Mouse (Mus musculus) mature B cell (primary cell): ENCODE measurements around the gene Mymk.

Source experiments
- in situ Hi-C: fragments of 300-500 bp; cut with MboI; formaldehyde crosslinking; loops from 2 replicates; pipeline ENCODE4 v1.14.3; 2019

Mymk gene

DNA sequence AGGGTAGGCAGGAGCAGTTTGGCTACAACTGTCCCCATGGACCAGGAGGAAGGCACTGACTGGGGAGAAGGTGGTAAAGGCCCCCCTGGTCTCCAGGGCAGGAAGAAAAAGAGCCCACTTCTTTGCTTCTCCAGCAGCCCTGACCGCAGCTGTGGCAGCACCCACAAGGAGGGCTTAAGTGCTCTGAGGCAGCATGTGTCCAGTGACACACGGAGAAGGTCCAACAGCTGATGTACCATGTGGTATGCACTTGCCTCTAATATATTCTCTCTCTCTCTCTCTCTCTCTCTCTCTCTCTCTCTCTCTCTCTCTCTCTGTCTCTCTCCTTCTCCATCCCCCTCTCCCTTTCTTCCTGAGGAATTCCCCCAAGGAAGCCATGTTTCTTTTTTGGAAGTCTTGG, at the start of gene Mymk:
Mymk (minus strand) TSS at position 202 of the 400 bp plus-strand sequence.
- in situ Hi-C loops = loop anchor here (10.0 kb wide), 1 partner anchor 163 kb away; no protein-coding TSS in a partner anchor

DNA sequence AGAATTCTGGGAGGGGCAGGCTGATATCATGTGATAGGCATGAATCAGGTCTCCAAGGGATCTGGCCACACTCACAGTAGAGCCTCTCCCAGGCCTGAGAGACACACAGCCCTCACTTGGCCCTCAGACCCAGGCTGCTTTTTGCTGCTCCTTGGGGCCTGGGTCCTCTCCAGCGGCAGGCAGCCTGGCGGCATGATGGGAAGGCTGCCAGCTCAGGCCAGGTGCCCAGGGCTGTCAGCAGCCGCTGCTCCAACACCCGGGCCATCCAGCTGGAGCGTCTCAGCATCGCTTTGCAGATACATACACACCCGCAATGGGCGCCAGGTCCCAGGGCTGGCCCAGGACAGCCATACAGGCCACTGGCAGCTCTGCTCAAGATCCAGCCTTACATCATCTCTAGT, 48.3 kb upstream of the Mymk start:
- in situ Hi-C loops = no loop called here

DNA sequence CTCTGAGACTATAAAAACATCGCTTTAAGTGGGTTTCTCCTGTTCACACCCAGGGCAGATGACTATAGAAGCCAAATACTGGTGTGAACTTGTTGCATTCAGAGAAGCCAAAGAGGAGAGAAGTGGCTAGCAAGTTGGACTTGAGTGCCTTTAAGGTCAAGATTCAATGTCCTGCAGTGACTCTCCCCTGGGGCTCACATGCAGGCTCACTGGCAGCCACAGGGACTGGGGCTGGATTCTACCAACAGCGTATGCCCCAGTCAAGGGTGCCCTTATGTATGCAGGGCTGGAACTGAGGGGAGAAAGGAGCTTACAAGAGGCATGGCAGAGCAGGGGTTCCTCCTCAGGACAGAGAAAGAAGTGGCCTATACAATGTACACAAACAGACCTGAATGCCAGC, 47.8 kb upstream of the Mymk start:
- in situ Hi-C loops = no loop called here

DNA sequence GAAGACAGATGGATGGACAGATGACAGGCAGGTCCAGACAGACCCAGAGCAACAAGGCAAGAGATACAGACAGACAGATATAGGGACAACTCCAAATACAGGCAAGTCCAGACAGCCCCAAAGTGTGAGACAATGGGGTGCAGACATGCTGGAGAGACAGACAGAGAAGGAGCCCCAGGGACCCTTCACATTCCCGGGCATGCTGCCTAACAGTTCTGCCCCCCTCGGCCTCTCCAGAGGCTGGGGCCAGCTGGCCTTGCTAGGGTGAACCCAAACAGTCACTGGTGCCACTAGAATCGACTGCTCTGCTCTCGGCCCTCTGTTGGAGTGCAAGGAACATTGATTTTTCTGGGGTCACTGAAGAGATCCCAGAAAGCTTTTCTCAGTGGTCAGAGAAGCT, 46.5 kb upstream of the Mymk start:
- in situ Hi-C loops = no loop called here

DNA sequence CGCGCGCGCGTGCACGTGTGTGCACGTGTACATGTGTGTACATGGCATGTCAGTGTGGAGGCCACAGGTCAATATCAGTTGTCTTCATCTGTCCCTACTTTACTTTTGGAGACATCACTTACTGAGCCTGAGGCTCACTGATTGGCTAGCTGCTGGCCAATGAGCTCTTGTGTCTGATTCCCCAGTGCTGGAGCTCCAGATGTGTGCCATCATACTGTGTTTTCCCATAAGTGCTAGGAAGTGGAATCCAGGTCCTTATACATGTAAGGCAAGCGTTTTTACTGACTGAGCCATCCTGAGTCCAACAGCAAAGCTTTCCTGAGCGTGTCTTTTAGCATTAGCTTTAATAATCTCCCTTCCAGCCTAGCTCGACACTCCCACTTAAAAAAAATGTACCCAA, 42.2 kb upstream of the Mymk start:
- in situ Hi-C loops = no loop called here

DNA sequence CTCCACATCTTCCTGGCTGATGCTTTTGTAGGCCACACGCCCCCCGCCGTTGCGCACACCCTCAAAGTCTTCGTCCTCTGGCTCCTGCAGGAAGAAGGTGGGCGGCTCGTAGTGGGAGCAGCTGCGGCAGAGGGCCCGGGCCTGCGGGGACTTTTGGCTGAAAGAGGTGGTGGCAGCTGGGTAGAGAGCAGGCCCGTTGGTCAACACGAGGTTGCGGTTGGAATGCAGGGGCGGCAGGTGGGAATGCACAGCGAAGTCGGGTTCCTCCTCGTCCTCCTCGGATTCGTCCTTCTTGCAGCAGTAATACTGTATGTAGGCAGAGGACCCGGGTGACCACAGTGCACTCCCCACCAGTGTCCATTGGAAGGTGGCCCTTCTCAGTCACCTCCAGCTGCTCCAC, 40.6 kb upstream of the Mymk start:
- in situ Hi-C loops = no loop called here

DNA sequence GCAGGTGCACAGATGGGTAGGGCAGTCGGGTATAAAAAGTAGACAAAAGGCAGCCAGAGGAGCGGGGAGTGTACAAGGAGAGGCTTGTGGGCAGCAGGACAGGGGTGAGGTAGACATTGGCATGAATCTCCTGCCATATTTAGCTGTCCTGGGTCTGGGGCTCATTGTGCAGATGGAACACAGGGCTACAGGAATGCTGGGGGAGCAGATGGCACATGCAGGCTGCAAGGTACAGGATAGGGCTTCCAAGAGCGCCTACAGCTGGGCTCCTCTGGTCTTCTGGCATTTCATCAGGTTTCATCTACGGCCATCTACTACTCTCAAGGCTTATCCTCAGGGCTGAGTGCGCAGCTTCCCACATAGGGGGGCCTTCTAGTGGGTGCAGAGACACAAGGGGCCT, 37.1 kb upstream of the Mymk start:
- in situ Hi-C loops = no loop called here

DNA sequence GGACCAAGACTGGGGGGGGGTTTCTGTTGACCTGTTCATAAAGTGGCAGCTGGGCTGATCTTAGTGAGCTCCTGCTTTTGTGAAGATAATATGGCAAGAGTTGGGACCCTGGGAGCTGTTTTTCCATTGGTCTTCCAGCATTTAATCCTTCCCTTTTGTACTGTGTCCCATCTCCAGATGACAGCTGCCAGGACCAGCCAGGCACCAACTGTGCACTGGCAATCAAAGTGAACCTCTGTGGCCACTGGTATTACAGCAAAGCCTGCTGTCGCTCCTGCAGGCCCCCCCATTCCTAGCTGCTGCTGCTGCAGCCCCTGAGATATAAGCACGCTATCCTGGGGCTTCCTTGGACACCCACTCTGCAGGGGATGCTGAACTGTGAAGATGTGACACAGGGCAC, 36.2 kb upstream of the Mymk start:
- in situ Hi-C loops = no loop called here

DNA sequence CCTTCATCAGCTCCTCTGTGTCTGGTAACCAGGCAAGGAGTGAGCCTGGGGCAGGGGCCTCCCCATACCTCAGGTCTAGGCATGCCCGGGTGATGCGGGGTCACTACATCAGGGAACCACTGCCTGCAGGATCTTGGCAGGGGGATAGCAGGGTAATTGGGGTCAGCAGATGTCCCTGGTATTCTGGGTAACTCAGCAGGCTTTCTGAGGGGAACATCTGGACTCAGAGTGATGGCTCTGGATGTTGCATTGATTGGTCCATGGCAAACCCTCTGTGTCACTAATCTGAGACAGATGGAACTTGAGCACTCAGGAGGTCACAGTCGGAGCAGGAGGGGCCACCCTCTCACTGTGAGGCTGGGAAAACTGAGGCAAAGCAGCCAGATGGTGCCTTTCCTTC, 34.8 kb upstream of the Mymk start:
- in situ Hi-C loops = no loop called here

DNA sequence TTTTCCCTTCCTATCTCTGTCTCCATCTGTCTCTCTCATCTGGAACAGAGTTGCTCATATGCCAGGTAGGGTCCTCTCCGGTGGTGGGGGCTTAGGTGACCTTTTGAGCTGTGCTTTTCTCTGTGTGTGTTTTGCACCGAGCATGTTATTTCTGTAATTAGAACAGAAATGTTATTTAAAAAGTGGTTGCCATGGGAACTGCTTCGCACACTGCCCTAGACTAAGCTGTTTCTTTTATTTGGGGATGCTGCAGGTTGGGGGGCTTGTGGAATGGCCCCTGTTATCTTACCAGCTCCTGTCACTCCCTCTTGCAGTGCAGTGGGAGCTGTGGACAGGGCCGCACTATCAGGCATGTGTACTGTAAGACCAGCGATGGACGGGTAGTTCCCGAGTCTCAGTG, 31.6 kb upstream of the Mymk start:
- in situ Hi-C loops = no loop called here

DNA sequence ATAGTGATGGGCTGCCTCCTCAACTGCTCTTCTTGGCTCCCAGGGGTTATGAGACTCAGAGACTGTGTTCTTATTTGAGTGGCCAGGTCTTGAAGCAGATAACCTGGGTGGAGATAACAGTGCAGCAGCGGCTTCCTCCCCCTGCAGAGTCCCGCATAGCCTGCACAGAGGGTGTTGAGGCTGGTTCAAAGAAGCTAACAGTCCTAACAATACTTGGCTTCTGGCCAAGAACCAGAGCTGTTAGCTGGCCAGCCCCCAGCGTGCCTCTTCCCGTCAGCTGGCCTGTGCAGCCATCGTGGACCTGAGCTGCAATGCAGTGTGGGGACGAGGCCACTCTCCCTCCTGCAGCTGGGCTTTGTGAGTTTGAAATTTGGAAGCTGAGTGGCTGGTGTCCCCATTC, 25.8 kb upstream of the Mymk start:
- in situ Hi-C loops = no loop called here

DNA sequence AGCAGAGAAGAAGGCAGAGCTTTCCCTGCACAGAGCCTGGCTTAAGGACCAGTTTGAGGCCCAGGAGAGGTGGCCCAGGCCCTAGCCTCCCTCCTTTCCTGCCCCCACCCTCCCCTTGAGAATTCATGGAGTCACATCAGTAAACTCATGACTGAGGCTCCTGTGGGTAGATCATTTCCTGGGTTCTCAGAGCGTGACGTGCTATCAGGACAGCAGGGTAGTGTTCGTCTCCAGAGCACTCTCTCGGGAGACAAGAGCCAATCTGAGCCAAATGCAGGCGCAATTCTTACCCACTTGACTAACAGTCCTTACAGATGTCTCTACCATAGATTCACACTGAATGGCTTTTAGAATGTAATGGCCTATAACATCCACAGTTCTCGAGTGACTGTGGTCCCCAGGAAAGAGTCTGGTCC, 25.3 kb upstream of the Mymk start:
- in situ Hi-C loops = no loop called here

DNA sequence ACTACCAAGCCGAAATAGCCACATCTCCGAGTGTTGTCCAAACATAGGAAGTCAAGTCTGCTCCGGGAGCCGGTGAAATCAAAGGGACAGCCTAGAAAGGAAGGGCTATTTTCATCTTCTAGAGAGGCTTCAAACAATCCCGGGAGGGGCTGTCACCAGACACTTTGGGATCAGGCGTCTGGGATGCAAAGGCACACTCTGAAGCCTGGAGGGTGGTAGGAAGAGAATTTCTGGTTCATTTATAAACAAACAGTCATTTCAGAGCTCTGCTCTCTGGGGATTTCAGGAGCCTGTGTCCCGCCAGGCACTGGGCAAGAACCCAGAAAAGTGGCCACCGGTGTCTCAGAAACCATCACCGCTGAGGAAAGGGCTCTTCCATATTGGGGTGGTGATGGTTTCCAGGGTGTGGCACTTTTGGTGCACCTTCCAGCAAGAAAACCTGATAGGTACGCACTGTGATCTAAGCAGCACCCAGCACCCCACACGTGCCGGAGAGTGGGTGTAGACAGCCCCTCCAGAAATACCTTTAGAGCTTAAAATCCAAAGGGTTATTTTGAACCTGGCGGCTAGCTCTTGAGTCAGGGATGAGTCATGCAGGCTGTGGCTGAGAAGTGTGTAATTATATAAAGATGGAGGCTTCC, 24.5 kb upstream of the Mymk start:
- in situ Hi-C loops = no loop called here

DNA sequence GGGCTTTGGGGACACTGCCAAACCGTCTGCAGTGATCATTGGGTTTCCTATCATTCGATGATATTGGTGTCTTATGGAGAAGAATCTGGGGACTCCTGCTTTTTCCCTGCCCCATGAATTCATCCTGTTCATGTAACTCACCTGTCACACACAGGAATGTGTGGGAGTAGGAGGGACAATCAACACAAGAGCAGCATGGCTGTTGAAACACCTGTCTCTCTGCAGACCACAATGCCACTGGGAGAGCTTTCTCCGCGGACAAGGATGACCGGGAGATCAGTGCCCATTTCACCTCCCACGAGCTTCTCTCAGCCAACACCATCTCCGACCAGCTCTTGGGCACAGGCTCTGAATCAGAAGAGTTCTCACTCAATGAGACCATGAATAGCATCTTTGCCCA, 23.2 kb upstream of the Mymk start:
- in situ Hi-C loops = no loop called here

DNA sequence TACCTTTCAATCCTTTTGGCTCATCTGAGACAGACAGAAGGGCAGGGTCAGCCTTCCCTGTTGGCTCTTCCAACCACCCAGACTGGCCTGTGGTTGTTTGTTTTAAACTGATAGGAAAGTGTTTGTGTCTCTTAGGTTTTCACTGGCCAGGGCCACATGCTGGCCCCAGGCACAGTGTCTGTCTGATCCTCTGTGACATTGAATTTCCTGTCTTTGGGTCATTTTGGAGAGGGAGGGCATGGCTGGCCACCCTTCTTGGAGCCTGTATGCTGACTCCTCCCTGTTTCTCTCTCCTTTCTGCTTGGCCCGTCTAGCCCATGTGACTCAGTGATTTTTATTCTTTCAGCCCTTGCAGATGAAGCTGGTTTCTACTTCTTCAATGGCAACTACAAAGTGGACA, 17.3 kb upstream of the Mymk start:
- in situ Hi-C loops = no loop called here

DNA sequence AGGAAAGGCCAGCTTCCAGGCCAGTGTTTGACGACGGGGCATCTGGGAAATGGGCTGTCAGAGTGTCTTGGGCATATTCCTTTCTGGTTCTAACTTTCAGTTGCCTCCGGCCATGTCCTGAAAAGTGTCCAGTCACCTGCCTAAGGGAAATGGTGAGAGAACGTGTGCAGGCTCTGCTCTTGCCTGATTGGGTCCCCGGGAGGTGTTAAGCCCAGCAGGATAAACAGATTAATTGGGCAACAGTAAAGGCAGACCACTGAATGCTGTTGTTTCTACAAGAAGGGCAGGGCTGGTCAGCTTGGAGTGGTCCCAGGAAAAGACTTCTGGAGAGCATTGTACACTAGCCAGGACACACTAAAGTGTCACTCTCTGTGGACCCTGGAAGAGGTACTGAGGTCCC, 16.7 kb upstream of the Mymk start:
- in situ Hi-C loops = no loop called here

DNA sequence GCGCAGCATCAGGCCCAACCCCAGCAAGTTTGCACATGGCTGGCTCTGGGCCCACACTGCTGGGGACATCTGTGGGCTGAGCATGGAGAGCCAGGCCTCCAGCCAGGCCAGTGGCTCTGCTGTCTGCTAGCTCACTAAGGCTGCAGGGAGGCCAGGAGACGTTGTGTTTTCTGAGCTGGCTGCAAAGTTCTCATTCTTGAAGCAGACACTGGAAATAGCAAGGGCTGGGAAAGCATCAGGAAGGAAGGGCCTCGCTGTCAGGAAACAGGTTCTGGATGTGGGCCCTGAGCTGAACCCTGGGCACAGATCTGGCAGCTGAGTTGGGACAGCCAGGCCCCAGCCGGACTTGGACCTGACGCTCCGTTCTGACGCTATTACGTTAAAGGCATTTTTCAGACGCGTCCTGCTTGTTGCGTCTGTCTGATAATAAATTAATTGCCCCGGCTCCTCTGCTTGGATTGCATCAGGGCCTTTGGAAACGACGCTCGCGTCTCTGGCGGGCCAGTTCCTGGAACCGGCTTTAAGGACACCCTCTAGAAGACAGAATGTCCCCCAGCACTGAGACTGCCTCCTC, 16.2 kb upstream of the Mymk start:
- in situ Hi-C loops = no loop called here

DNA sequence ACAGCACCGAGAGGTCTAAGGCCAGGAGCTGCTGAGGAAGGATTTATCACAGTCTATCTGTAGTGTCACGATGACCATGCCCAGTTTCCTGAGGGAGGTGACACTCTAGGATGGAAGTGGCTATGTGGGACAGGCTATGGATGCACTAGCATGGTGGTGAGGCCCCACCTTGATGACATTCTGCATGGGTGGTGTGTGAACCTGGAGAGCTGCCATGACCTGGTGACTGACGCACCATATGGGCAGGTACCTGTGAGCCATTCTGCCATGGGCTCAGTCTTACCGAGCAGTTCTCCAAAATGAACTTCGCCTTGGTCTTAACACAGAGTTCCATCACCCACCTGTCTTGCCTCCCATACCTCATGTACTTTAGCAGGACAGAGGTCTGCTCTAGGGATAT, 15.6 kb upstream of the Mymk start:
- in situ Hi-C loops = no loop called here

DNA sequence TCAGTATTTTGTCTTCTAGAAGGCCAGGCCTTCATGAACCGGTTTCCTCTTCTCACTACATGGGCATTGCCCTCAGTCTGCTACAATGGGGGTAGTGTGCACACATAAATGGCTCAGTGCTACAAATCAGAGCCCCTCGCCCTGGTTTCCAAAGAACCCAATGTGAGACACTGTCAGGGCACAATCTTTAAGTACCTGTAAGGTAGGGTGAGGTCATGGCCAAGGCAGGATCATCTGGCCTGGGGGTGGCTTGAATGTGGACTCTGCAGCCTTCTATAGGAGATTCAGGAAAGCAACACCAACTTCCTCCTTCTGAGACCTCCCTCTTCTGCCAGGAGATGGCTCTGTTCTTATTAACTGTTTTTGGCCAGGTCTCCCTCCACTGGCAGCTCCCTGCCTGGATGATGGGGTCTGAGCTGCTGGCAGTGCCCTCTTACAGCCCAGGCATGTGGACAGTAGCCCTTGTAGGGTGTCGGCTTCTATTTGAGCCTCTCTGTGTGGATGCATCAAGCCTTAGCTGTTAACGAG, 14.6 kb upstream of the Mymk start:
- in situ Hi-C loops = no loop called here

DNA sequence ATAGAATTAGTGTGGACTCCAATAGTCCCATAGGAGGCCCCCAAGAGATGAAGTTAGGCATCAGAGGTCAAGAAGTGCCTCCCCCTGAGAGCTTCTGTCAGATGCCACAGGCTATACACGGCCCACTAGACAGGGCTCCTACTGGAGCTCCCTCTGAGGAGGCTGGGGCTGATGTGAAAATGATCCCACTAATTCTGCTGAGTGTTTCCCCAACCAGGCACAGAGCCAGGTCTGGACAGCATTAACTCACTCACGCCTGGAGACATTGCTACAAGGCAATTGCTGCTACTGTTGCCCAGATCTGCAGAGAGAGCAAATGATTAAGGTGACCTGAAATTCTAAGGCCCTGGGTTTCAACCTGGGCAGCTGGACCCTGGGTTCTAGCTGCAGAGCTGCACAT, 13.8 kb upstream of the Mymk start:
- in situ Hi-C loops = no loop called here

DNA sequence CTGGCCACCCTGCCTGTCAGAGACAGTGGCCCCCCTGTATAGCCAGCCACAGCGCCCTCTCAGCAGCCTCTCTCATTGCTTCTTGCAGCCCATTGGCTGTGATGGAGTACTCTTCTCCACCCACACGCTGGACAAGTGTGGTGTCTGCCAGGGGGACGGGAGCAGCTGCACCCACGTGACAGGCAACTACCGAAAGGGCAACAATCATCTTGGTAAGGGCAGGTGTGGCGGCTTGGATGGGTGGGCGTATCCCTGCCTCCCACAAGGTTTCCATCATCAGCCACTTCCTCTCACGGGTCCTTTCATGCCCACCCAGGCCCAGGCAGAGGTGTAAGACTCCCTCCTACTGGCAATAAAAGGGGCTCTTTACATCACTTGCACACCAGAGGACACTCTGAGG, 13.0 kb upstream of the Mymk start:
- in situ Hi-C loops = no loop called here

DNA sequence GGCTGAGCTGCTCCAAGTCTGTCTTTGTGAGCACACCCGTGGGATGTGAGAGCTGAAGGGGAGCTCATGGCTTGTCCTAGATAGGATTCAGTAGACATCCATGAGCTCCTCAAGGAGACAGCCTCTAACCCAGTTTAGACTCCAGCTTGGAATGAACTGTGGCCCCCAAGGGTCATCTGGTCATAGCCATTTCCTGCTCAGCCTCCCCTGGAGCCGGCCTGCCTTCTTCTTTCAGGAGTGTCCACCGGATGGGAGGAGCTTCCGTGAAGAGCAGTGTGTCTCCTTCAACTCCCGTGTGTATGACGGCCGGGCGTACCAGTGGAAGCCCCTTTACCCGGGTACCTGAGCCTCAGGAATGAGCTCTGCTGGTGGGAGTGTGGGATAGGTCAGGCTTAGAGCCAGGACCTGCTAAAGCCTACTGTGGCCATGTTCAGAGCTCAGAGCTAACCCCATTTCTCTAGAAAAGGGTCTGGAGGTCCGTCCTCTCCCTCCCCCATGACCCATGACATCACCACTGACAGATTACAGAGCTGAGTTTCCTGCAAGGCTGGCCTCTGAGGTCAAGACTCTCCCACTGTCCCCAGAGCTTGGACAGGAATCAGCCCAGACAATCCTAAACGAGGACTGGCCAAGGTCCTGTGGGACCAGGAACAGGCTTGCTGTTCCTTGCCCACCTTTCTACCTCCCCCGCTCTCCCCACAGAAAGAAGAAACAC, 11.9 kb upstream of the Mymk start:
- in situ Hi-C loops = no loop called here

DNA sequence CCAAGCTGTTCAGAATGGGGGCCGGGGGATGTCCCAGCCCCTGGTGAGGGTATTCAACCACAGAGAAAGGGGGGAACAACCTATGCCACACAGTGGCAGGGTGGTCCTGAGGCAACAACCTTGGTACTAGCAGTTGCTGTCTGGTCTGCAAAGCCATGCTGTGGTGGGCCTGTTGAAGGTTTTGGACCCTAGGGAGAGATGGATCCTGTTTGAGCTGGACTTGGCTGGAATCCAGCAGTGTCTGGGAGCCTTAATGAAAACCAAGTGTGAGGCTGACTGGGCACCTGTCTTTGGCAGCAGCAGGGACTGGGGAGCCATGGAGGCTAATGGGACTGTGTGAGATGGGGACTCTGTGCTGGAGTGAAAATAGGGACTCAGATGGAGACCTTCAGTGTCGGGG, 7.7 kb upstream of the Mymk start:
- in situ Hi-C loops = loop anchor here (10.0 kb wide), 1 partner anchor 155 kb away; no protein-coding TSS in a partner anchor
